Mouse (Mus musculus) c-Kit-positive CD71-positive TER-119-positive erythroid progenitor cells, embryonic 14.5 days (primary cell): ENCODE results near the gene Mrpl18.
"Not testable (repeated sequence)": the region's sequence is repeated elsewhere in the genome, so short reads cannot be mapped to it uniquely, and the experiment has no call there.

Experiments
- DNase-seq: peaks from one replicate; pipeline ENCODE4 v3.0.0-alpha.2; 2013; ENCODE audit warnings: low spot score

Mrpl18 gene

GRCm38 (mm10) chr17:12915881-12916583, at the start of gene Mrpl18:
TSS of gene Mrpl18 (minus strand) at chr17:12916345.
- DNase-seq = peak; percentile 99

GRCm38 (mm10) chr17:12963476-12963875, 47.3 kb upstream of the Mrpl18 start:
- DNase-seq = no peak

- DNase-seq = peak; percentile 91
These were observed 44.3 kb upstream of the Mrpl18 start, which contains the start of gene Acat2 for GRCm38 (mm10) chr17:12960331-12960873. TSS of gene Acat2 (minus strand) at chr17:12960747.

- not testable (repeated sequence) for DNase-seq
These were observed 43.2 kb upstream of the Mrpl18 start for GRCm38 (mm10) chr17:12959377-12959776.

GRCm38 (mm10) chr17:12956664-12957063, 40.5 kb upstream of the Mrpl18 start:
- no peak for DNase-seq

GRCm38 (mm10) chr17:12949669-12950068, 33.5 kb upstream of the Mrpl18 start:
- DNase-seq = no peak

- no peak for DNase-seq
These were observed 26.5 kb upstream of the Mrpl18 start for GRCm38 (mm10) chr17:12942459-12943162.

GRCm38 (mm10) chr17:12941543-12942260, 25.6 kb upstream of the Mrpl18 start:
- DNase-seq = no peak

- DNase-seq = no peak
These were observed 24.1 kb upstream of the Mrpl18 start, which contains the start of gene Acat3 for GRCm38 (mm10) chr17:12940151-12940805. TSS of gene Acat3 (minus strand) at chr17:12940600.

GRCm38 (mm10) chr17:12939377-12940148, 23.4 kb upstream of the Mrpl18 start:
- not testable (repeated sequence) for DNase-seq

- no peak for DNase-seq
These were observed 21.9 kb upstream of the Mrpl18 start for GRCm38 (mm10) chr17:12938077-12938476.

GRCm38 (mm10) chr17:12937412-12937970, 21.3 kb upstream of the Mrpl18 start:
- no peak for DNase-seq

- DNase-seq = no peak
These were observed 19.6 kb upstream of the Mrpl18 start for GRCm38 (mm10) chr17:12935719-12936118.

GRCm38 (mm10) chr17:12931576-12931975, 15.4 kb upstream of the Mrpl18 start:
- not testable (repeated sequence) for DNase-seq

GRCm38 (mm10) chr17:12925703-12926180, 9.6 kb upstream of the Mrpl18 start:
- DNase-seq = no peak

GRCm38 (mm10) chr17:12925001-12925400, 8.9 kb upstream of the Mrpl18 start:
- DNase-seq = no peak

GRCm38 (mm10) chr17:12921073-12921472, 4.9 kb upstream of the Mrpl18 start:
- DNase-seq = no peak

GRCm38 (mm10) chr17:12916588-12917380, 639 bp upstream of the Mrpl18 start:
- DNase-seq = peak; percentile 78

GRCm38 (mm10) chr17:12915488-12915880, 661 bp downstream of the Mrpl18 start, which contains the start of gene Tcp1:
TSS of gene Tcp1 (plus strand) at chr17:12915701.
- DNase-seq = peak; percentile 39

- DNase-seq = no peak
These were observed 5.8 kb downstream of the Mrpl18 start for GRCm38 (mm10) chr17:12910391-12910790.
